Mouse (Mus musculus) hindbrain, embryonic 16.5 days (tissue): ENCODE measurements around the gene Dnm3. TPM values are rescaled to one million over a fixed set of nuclear protein-coding genes. Genes with fewer than 3 reads are reported as not detected.
A peak's percentile ranks its signal among the peaks of the same experiment; 100 is the strongest.

Experiments used
- ATAC-seq: fragments of 200-750 bp; cut with Nextera tagmentation; 2 replicates; pipeline ENCODE4 v1.8.0; 2017; ENCODE audit warnings: moderate TSS enrichment, moderate library complexity
- H3K27ac ChIP-seq: fragments of 300-500 bp; sonication (generic); 2 replicates; pipeline ENCODE4 v1.5.1; 2014; ENCODE audit warnings: low read depth, mild to moderate bottlenecking, control low read depth, low read length, moderate library complexity
- H3K27me3 ChIP-seq: fragments of 300-500 bp; sonication (generic); replicated peaks from 2 replicates; pipeline ENCODE4 v1.6.1; 2014; ENCODE audit warnings: low read length; ENCODE audit not compliant: control insufficient read depth, insufficient read depth
- H3K36me3 ChIP-seq: fragments of 300-500 bp; sonication (generic); 2 replicates; pipeline ENCODE4 v1.6.1; 2014; ENCODE audit warnings: mild to moderate bottlenecking, low read length, moderate library complexity, mixed read lengths; ENCODE audit not compliant: control insufficient read depth, insufficient read depth
- H3K4me1 ChIP-seq: fragments of 300-500 bp; sonication (generic); 2 replicates; pipeline ENCODE4 v1.6.1; 2014; ENCODE audit warnings: low read depth, low read length; ENCODE audit not compliant: control insufficient read depth, insufficient read depth
- H3K4me2 ChIP-seq: fragments of 300-500 bp; sonication (generic); 2 replicates; pipeline ENCODE4 v1.6.1; 2014; ENCODE audit warnings: mild to moderate bottlenecking, low read length, control low read depth, moderate library complexity
- H3K4me3 ChIP-seq: fragments of 300-500 bp; sonication (generic); 2 replicates; pipeline ENCODE4 v1.5.1; 2014; ENCODE audit warnings: mild to moderate bottlenecking, low read length, control low read depth, moderate library complexity
- H3K9ac ChIP-seq: fragments of 300-500 bp; sonication (generic); 2 replicates; pipeline ENCODE4 v1.6.1; 2014; ENCODE audit warnings: low read depth, mild to moderate bottlenecking, control low read depth, low read length, moderate library complexity
- H3K9me3 ChIP-seq: fragments of 300-500 bp; sonication (generic); 2 replicates; pipeline ENCODE4 v1.6.1; 2014; ENCODE audit warnings: mild to moderate bottlenecking, low read length, moderate library complexity; ENCODE audit not compliant: control insufficient read depth
- WGBS: fragments of 180-500 bp; shearing (Covaris S2); extraction: QIAGEN DNeasy Blood & Tissue Kit; methylation state at CpG from one replicate; pipeline ENCODE4 v1.1.7; 2014; 5-methylcytosine and 5-hydroxymethylcytosine counted together
- polyA plus RNA-seq: library from polyadenylated mRNA; unstranded; fragments of >200 nt; fragmentation: Nextera tagmentation; extraction: Ambion mirVana; gene quantifications from 2 replicates; pipeline ENCODE4 v1.2.1, GENCODE M21; 2015

The Dnm3 gene
- polyA plus RNA-seq, 1 experiment from 2014 or later, result 57.1 TPM

- H3K27me3 ChIP-seq, result no peaks in the 10 kb centered on the region
Observed at GRCm38 (mm10) chr1:162449161-162449909, 28.5 kb downstream of the Dnm3 start.

GRCm38 (mm10) chr1:162444805-162445204, 33.0 kb downstream of the Dnm3 start:
- 88% methylated on average over 8 of the region's 8 CpGs for WGBS
- H3K9me3 ChIP-seq, result no peaks in the 10 kb centered on the region
- H3K27me3 ChIP-seq, result no peaks in the 10 kb centered on the region
- H3K36me3 ChIP-seq, result no peaks in the 10 kb centered on the region
- no peak overlapping the region for H3K27ac ChIP-seq
- no peaks in the 10 kb centered on the region for H3K4me1 ChIP-seq
- no peak for ATAC-seq
- no peak overlapping the region for H3K9ac ChIP-seq
- no peak overlapping the region for H3K4me3 ChIP-seq
- H3K4me2 ChIP-seq, result no peak overlapping the region

More at GRCm38 (mm10) chr1:162449161-162449909, 28.5 kb downstream of the Dnm3 start:
- no peak overlapping the region for H3K9ac ChIP-seq
- no peak overlapping the region for H3K4me2 ChIP-seq
- no peak for ATAC-seq
- no peak overlapping the region for H3K27ac ChIP-seq
- H3K4me1 ChIP-seq, result peaks cover 7% of the 10 kb centered on the region; the same call in 1 of the 2 replicates
- no peak overlapping the region for H3K4me3 ChIP-seq
- H3K36me3 ChIP-seq, result no peaks in the 10 kb centered on the region
- 70% methylated on average over 3 of the region's 3 CpGs for WGBS
- no peaks in the 10 kb centered on the region for H3K9me3 ChIP-seq

GRCm38 (mm10) chr1:162439576-162439975, 38.3 kb downstream of the Dnm3 start:
- no peak for ATAC-seq
- Histone ChIP-seq H3K4me3 (no peak overlapping the region), H3K4me2 (no peak overlapping the region), H3K27me3 (no peaks in the 10 kb centered on the region), H3K27ac (no peak overlapping the region), H3K4me1 (no peaks in the 10 kb centered on the region), H3K9ac (no peak overlapping the region), H3K9me3 (no peaks in the 10 kb centered on the region), H3K36me3 (no peaks in the 10 kb centered on the region)

- H3K36me3 ChIP-seq, result no peaks in the 10 kb centered on the region
- H3K4me1 ChIP-seq, result no peaks in the 10 kb centered on the region
- 61% methylated on average over 3 of the region's 3 CpGs for WGBS
- H3K4me2 ChIP-seq, result no peak overlapping the region
- H3K9ac ChIP-seq, result no peak overlapping the region
- no peaks in the 10 kb centered on the region for H3K9me3 ChIP-seq
- H3K4me3 ChIP-seq, result no peak overlapping the region
- H3K27me3 ChIP-seq, result no peaks in the 10 kb centered on the region
- no peak overlapping the region for H3K27ac ChIP-seq
- ATAC-seq, result peak; percentile 68
Observed at GRCm38 (mm10) chr1:162436672-162437071, 41.2 kb downstream of the Dnm3 start.

- no peak overlapping the region for H3K4me3 ChIP-seq
- H3K27me3 ChIP-seq, result no peaks in the 10 kb centered on the region
- H3K27ac ChIP-seq, result no peak overlapping the region
- 0 out of 2 replicates have a peak, but pooled peaks cover 2% of the 10 kb centered on the region for H3K9me3 ChIP-seq
- no peak for ATAC-seq
- no peak overlapping the region for H3K9ac ChIP-seq
- no peaks in the 10 kb centered on the region for H3K36me3 ChIP-seq
- H3K4me2 ChIP-seq, result no peak overlapping the region
- H3K4me1 ChIP-seq, result no peaks in the 10 kb centered on the region
- WGBS, result 82% methylated on average over 2 of the region's 2 CpGs
Observed at GRCm38 (mm10) chr1:162428904-162429303, 48.9 kb downstream of the Dnm3 start.

- no peak overlapping the region for H3K4me3 ChIP-seq
- ATAC-seq, result 0 out of 2 replicates have a peak, but pooled peaks have one; percentile 53
- 40% methylated on average over 15 of the region's 15 CpGs for WGBS
- no peak overlapping the region for H3K9ac ChIP-seq
- H3K27ac ChIP-seq, result no peak overlapping the region
- H3K4me1 ChIP-seq, result no peaks in the 10 kb centered on the region
- no peaks in the 10 kb centered on the region for H3K36me3 ChIP-seq
- H3K27me3 ChIP-seq, result no peaks in the 10 kb centered on the region
- no peak overlapping the region for H3K4me2 ChIP-seq
- H3K9me3 ChIP-seq, result 0 out of 2 replicates have a peak, but pooled peaks cover 2% of the 10 kb centered on the region
Observed at GRCm38 (mm10) chr1:162425930-162426478, 51.8 kb downstream of the Dnm3 start.

- Histone ChIP-seq H3K27me3 (no peaks in the 10 kb centered on the region), H3K9ac (no peak overlapping the region), H3K4me1 (no peaks in the 10 kb centered on the region), H3K9me3 (0 out of 2 replicates have a peak, but pooled peaks cover 2% of the 10 kb centered on the region), H3K4me2 (no peak overlapping the region), H3K36me3 (no peaks in the 10 kb centered on the region), H3K27ac (no peak overlapping the region), H3K4me3 (no peak overlapping the region)
- no peak for ATAC-seq
- 87% methylated on average over 6 of the region's 6 CpGs for WGBS
Observed at GRCm38 (mm10) chr1:162422826-162423225, 55.0 kb downstream of the Dnm3 start.

- no peak overlapping the region for H3K4me3 ChIP-seq
- H3K4me2 ChIP-seq, result no peak overlapping the region
- ATAC-seq, result no peak
- no peak overlapping the region for H3K9ac ChIP-seq
- H3K27me3 ChIP-seq, result no peaks in the 10 kb centered on the region
- no peaks in the 10 kb centered on the region for H3K9me3 ChIP-seq
- whole genome bisulfite sequencing, result 29% methylated on average over 1 of the region's 1 CpGs
- peaks cover 8% of the 10 kb centered on the region; the same call in 1 of the 2 replicates for H3K4me1 ChIP-seq
- H3K27ac ChIP-seq, result no peak overlapping the region
- no peaks in the 10 kb centered on the region for H3K36me3 ChIP-seq
Observed at GRCm38 (mm10) chr1:162413791-162414190, 64.0 kb downstream of the Dnm3 start.

- peak; percentile 55; the same call in 1 of the 2 replicates for ATAC-seq
- Histone ChIP-seq H3K27ac (0 out of 2 replicates have a peak overlapping the region, but pooled peaks have one; percentile 34), H3K9me3 (no peaks in the 10 kb centered on the region), H3K4me3 (no peak overlapping the region), H3K27me3 (no peaks in the 10 kb centered on the region), H3K9ac (no peak overlapping the region), H3K4me2 (no peak overlapping the region), H3K36me3 (no peaks in the 10 kb centered on the region), H3K4me1 (peaks cover 8% of the 10 kb centered on the region; the same call in 1 of the 2 replicates)
- WGBS, result 26% methylated on average over 7 of the region's 7 CpGs
Observed at GRCm38 (mm10) chr1:162412787-162413429, 64.9 kb downstream of the Dnm3 start.
